Mouse (Mus musculus): ENCODE measurements around the gene Aldh16a1.

DNA sequence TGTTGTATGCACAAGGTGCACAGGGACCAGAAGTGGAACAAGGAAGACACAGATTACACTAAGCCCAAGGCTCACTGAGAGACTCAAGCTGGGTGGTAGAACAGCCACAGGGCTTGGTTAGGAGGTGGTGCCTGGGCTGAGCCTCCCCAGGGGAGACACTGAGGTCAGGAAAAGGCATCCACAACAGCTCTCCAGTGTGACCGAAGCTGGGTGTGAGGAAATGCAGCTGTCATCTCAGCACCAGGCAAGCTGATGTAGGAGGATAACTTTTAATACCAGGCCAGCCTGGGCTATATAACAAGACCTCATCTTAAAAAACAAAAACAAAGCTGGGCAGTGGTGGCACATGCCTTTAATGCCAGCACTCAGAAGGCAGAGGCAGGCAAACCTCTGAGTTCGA lies 36.8 kb upstream of the Aldh16a1 start:
- TF ChIP-seq CTCF (IDR thresholded peaks at IDR 0.05; ENCODE audit: low read depth) (no peak), EP300 (IDR thresholded peaks at IDR 0.05; ENCODE audit: low read depth) (no peak)

Data from heart, postnatal 0 days (tissue).